Mouse (Mus musculus) leukemia stem cell, adult 10-12 weeks (primary cell): Measurements from ENCODE around the gene Metap1d. TPM values are rescaled to one million over a fixed set of nuclear protein-coding genes. Genes with fewer than 3 reads are reported as not detected.

Experiments used
- polyA plus RNA-seq: library from polyadenylated mRNA; stranded (reverse); fragments of >175 nt; gene quantifications from 2 replicates; pipeline ENCODE4 v1.2.3, GENCODE M21; 2012; ENCODE audit warnings: low replicate concordance

Gene Metap1d
- polyA plus RNA-seq = 6.0 and 16.4 TPM in 2 replicates

GRCm38 (mm10) chr2:71453161-71453916 lies at the start of gene Metap1d:
Metap1d (plus strand) TSS chr2:71453276.

DNA sequence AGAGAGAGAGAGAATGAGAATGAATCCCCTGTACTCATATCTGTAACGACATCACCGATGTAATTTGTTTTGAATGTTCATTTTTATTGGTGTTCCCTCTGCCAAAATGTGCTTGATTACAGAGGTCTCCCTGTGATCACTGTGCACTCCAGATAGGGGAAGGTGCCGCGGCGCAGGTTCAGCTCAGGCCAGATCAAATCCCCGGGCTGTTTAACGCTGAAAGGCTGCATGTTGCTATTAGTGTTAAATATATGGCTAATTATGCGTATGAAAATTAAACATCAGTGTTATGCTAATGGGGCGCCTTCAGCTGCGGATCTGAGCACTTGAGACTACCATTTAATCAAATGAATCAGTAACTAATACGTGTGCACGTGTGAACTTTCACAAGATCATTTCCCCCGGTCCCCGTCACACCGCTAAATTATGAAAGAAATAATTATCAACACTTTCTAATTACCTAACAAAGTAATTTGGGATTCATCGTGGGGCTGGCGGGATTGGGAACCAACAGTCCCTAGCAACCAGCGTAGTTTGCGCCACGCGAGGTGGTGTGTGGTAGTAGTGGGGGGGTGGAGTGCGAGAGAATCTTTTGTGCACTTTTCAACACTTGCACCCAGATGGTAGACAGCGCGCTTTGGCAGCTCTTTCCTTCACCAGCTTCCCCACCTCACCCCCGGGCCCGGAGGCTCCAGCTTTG lies 75.1 kb downstream of the Metap1d start, which contains the start of gene Dlx1:
Gene Dlx1, plus strand, starts transcription at position 100 of the 700 bp plus-strand sequence.

GRCm38 (mm10) chr2:71546640-71547071 lies 93.6 kb downstream of the Metap1d start, which contains the start of gene Dlx2:
Dlx2 (minus strand) TSS chr2:71546754.

Other genes with a start within 250 kb of the Metap1d start
- gene Dync1i2, start 241.6 kb upstream of the Metap1d start, polyA plus RNA-seq = 0.99 and 3.0 TPM in 2 replicates
- 4.7 and 15.1 TPM in 2 replicates for gene Slc25a12, start 85.5 kb upstream of the Metap1d start, polyA plus RNA-seq
- gene Hat1, start 64.3 kb upstream of the Metap1d start, polyA plus RNA-seq = 0.89 and 4.7 TPM in 2 replicates
- 0.08 and 0.71 TPM in 2 replicates for gene Dlx1, start 74.8 kb downstream of the Metap1d start, polyA plus RNA-seq
- not detected in 2 replicates for gene Dlx2, start 93.5 kb downstream of the Metap1d start, polyA plus RNA-seq